Mouse (Mus musculus) G1E-ER4 (cell line): Measurements from ENCODE around the gene 4930505A04Rik. TPM values are rescaled to one million over a fixed set of nuclear protein-coding genes. Genes with fewer than 3 reads are reported as not detected.

Experiments
- GATA1 ChIP-seq: IDR thresholded peaks from one replicate; pipeline ENCODE4 v1.8.0; 2012; ENCODE audit warnings: low read length, inconsistent platforms
- polyA plus RNA-seq: library from polyadenylated mRNA; stranded (reverse); fragments of >175 nt; gene quantifications from 2 replicates; pipeline ENCODE4 v1.2.3, GENCODE M21; 2012

4930505A04Rik gene
- polyA plus RNA-seq, result not detected in 2 replicates

GRCm38 (mm10) chr11:30471751-30472593, at the start of gene 4930505A04Rik:
4930505A04Rik (minus strand) TSS chr11:30471827.
- TF ChIP-seq GATA1, result no peak

GRCm38 (mm10) chr11:30517133-30517532, 45.5 kb upstream of the 4930505A04Rik start:
- TF ChIP-seq GATA1, result no peak

DNA sequence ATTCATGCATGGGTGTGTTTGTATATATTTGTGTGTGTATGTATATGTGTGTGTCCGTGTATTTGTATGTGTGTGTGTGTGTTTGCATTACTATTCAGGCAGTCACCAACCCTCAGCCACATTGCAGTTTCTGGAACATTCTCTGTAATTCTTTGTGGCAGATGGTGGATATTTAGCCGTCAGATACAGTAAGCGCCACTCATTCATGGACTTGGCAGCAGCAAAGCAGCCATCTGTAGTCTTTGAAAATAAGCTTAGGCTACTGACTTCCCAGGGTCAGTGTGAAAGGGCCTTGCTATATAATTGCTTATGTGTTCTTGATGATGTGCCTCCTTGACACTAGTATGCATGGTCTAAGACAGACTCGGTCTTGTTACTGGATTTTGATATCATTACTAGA, 36.6 kb upstream of the 4930505A04Rik start:
- no peak for TF ChIP-seq GATA1

DNA sequence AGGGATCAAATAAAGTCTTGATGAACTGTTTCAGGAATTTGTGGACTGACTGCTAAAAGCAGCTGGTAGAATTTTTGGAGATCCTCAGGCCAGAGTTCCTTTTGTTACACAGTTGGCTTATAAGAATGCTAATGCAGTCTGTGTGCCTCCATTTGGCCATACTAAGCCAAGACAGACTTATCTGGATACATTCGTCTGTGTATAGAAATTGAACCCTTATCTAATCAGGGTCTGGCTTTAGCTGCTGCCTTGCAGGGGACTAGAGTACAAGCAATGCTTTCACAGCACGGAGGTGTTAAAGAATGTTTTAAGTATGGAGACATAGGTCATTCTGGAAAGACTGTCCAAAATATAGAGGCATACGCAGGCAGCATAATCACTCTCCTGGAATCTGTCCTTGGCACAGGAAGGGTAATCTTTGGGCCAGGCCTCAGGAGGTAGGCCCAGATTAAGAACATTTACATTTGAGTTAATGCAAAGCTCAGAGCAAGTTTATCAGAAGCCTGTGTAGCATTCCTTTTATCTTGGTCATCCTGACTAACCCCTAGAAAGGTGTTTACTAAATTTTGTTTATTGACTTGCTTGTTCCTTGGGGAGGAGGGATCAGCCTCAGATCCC, 27.2 kb upstream of the 4930505A04Rik start:
- TF ChIP-seq GATA1, result no peak

DNA sequence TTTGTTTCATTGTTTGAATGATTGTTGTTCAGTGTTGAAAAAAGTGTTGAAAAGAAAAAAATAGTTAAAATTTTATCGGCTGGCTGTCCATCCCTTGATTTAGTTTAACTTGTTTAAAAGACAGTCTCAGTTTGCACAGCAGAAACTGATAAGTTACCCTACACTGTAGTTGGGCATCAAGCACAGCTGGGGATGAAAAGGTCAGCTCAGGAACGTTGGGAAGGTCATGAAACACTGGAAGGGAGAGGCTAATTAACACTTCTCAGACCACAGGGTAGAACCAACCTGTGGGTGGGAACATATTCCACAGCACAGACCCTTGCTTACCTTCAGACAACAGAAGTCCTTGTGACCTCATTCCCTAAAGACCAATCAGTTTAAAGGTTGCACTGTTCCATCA, 25.5 kb upstream of the 4930505A04Rik start:
- TF ChIP-seq GATA1, result no peak

- TF ChIP-seq GATA1, result no peak
Observed at GRCm38 (mm10) chr11:30491515-30492260, 20.1 kb upstream of the 4930505A04Rik start.

DNA sequence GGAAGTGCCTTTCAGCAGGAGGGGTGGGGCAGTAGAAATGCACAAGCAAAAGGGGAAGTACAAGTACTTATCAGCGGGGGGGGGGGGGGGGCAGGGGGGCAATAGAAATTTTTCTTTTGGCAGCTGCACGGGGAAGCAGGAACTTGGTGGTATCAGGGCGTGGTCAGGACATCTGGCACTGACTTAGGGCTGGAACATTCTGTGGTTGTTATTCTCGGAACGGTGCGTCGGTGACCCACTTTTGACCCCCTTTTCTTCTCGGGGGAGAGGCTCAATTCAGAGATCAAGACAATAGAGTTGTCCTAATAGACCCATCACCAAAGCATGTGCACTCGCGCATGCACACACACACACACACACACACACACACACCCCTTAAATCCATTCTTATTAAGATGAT, 16.6 kb upstream of the 4930505A04Rik start:
- no peak for TF ChIP-seq GATA1

GRCm38 (mm10) chr11:30483286-30483685, 11.7 kb upstream of the 4930505A04Rik start:
- no peak for TF ChIP-seq GATA1

DNA sequence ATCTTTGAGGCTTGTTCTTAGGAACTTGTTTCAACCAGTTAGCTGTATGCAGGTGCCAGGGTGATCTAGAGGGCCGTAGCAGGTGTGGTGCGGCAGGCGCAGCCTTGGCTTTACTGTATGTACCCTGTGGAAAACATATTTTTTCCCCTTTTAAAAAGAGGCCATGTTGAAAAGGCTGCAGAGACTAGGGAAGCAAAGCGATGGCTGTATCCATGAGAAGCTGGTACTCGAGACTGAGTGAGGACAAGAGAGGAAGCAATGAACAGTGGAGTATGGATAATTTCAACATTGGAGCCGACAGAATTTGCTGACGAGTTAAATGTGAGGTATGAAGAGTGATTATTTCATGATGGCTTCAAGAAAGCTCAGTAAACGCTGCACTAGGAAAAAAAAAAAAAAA, 440 bp downstream of the 4930505A04Rik start:
- no peak for TF ChIP-seq GATA1

DNA sequence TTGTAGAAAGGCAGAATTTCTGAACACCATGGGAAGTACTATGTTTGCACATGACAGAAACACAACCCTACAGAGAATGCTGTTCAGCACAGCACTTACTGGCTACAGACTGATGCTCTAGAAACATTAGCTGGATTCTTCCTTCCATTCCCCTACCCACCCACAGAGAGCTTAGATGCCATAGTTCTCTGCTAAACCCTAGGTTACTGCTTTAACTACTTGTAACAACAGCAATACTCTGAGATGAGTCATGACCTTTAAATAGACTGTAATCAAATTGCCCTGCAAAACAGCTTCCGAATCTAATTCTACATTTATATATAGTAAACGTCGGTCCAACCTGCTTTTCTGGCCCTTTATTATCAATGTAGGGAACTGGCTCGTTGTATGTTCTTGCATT, 17.3 kb downstream of the 4930505A04Rik start:
- no peak for TF ChIP-seq GATA1

- no peak for TF ChIP-seq GATA1
Observed at GRCm38 (mm10) chr11:30448126-30448525, 23.5 kb downstream of the 4930505A04Rik start.

DNA sequence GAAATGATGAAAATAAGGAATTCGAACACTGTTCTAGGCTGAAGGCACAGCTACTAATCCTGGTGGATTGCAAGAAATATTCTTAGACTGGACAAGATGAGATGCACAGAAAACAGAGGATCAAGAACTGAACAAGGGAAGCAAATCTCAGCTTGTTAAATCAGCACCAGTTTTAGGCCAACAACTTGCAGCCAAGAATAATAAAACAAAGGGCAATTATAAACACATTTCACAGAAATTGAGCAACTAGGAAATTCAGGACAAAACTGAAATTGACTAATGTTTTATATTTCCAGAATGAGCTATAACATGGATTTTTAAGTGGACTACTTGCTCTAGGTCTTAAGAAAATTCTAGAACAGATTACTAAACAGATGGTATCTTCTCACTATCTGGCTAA, 24.1 kb downstream of the 4930505A04Rik start:
- no peak for TF ChIP-seq GATA1

GRCm38 (mm10) chr11:30443746-30444145, 27.9 kb downstream of the 4930505A04Rik start:
- no peak for TF ChIP-seq GATA1

DNA sequence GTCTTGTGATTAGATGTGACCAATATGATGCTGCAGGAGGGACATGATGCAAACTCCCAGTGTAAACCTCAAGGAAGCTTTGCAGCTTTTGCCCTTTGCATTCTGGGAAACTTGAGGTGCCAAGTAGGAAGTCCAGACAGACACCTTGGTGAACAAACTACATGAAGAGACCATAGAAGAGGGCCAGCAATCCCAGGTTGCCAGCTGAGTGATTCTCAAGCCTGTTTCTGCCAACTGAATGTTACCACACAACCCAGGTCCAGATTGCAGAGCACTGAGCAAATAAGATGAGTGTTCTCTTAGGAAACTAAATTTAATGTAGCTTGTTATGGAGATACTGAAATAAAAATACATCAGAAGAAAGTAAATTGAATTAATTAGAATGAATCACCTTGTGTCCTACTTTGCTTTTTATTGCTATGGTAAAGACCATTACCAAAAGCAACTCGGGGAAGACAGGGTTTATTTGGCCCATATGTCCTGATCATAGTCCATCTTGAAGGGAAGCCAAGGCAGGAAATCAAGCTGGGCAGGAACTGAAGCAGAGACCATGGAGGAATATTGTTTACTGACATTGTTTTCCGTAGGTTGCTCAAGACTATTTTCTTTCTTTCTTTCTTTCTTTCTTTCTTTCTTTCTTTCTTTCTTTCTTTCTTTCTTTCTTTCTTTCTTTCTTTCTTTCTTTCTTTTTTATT, 38.2 kb downstream of the 4930505A04Rik start:
- TF ChIP-seq GATA1, result no peak

DNA sequence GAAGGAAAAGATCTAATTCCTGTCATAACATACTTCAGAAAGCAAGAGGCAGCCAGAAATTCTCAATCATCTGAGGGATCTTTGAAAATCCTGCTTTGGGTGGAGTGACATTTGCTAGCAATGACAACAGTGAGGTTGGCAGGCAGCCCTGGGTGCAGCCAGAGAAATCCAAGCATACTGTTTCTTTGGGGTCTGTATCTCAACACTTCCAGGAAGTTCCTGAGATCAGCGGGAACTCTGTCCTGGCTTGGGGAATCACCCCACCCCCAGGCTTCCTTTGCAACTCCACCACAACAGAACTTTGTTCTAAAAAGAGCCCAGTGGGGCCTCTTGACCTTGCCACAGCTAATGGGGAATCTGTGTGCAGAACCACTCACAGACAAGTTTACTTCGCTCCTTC, 66.0 kb downstream of the 4930505A04Rik start:
- TF ChIP-seq GATA1, result no peak
